Mouse (Mus musculus) CH12.LX (cell line): ENCODE measurements at regions not wholly inside any gene's neighbourhood (a gene's known extent, or its start where the extent isn't known, plus 50 kb on each side); places are given as distances from the start of the nearest gene placed in this dataset.

Experiments used
- DNase-seq: peaks from one replicate; pipeline ENCODE4 v3.0.0-alpha.2; 2013; ENCODE audit errors: extremely low read depth
- H3K27ac ChIP-seq: 2 replicates; pipeline ENCODE4 v1.5.1; 2012; ENCODE audit warnings: low read depth, mild to moderate bottlenecking, control low read depth, moderate library complexity; ENCODE audit not compliant: insufficient read depth
- H3K27me3 ChIP-seq: replicated peaks from 2 replicates; pipeline ENCODE3; 2012; ENCODE audit warnings: inconsistent platforms
- H3K36me3 ChIP-seq, 2 experiments: replicated peaks in 1 of 2; 2 replicates each; pipeline versions ENCODE3 to v1.6.1; 2012; ENCODE audit warnings: inconsistent platforms in 1 of 2, low read length in 1 of 2, mild to moderate bottlenecking in 1 of 2, mixed read lengths in 1 of 2, moderate library complexity in 1 of 2; ENCODE audit not compliant: control insufficient read depth in 1 of 2, insufficient read depth in 1 of 2
- H3K4me1 ChIP-seq, 2 experiments: 2 replicates each; pipeline ENCODE4 v1.6.1; 2012; ENCODE audit warnings: inconsistent platforms in 1 of 2, moderate library complexity in 1 of 2; ENCODE audit not compliant: insufficient read depth in 2 of 2, control insufficient read depth in 1 of 2
- H3K4me2 ChIP-seq: 2 replicates; pipeline ENCODE4 v1.6.1; 2012; ENCODE audit warnings: low read depth, mild to moderate bottlenecking, control low read depth; ENCODE audit not compliant: poor library complexity, insufficient read depth, severe bottlenecking
- H3K4me3 ChIP-seq, 3 experiments: fragments of 150-350 bp in 1 of 3; sonication (generic) in 1 of 3; replicated peaks in 1 of 3; 2 replicates each; pipeline versions ENCODE3 to v1.5.1; 2011 to 2012; ENCODE audit warnings: low read depth in 2 of 3, low read length in 2 of 3, mild to moderate bottlenecking in 2 of 3, moderate library complexity in 2 of 3, control low read depth in 1 of 3, improper control_type of control experiment in 1 of 3, inconsistent platforms in 1 of 3, mixed read lengths in 1 of 3; ENCODE audit not compliant: poor library complexity in 1 of 3
- H3K79me2 ChIP-seq: replicated peaks from 2 replicates; pipeline ENCODE4 v1.6.1; 2012; ENCODE audit warnings: mild to moderate bottlenecking, moderate library complexity; ENCODE audit not compliant: control insufficient read depth, poor library complexity, insufficient read depth, severe bottlenecking; ENCODE audit errors: extremely low read depth
- H3K9ac ChIP-seq: 2 replicates; pipeline ENCODE4 v1.6.1; 2012; ENCODE audit warnings: low read depth, mild to moderate bottlenecking, control low read depth, moderate library complexity; ENCODE audit not compliant: insufficient read depth
- H3K9me3 ChIP-seq: replicated peaks from 2 replicates; pipeline ENCODE3; 2012; ENCODE audit warnings: low read length, inconsistent platforms, mixed read lengths
- BHLHE40 ChIP-seq: IDR thresholded peaks from 2 replicates; pipeline ENCODE4 v1.6.1; 2011; ENCODE audit warnings: mild to moderate bottlenecking, low read depth, low read length, improper control_type of control experiment
- CTCF ChIP-seq, 2 experiments: IDR thresholded peaks in 1 of 2; conservative IDR thresholded peaks in 1 of 2; 2 replicates each; pipeline ENCODE4 v1.5.1; 2011 to 2012; ENCODE audit warnings: low read depth in 2 of 2, low read length in 2 of 2, improper control_type of control experiment in 1 of 2, inconsistent platforms in 1 of 2, mild to moderate bottlenecking in 1 of 2, moderate library complexity in 1 of 2
- ELF1 ChIP-seq: IDR thresholded peaks from 2 replicates; pipeline ENCODE4 v1.6.1; 2014; ENCODE audit warnings: low read depth, mild to moderate bottlenecking, inconsistent platforms, low read length, improper control_type of control experiment
- GABPA ChIP-seq: IDR thresholded peaks from 2 replicates; pipeline ENCODE4 v1.6.1; 2012; ENCODE audit warnings: low read depth, low read length, improper control_type of control experiment, inconsistent platforms; ENCODE audit not compliant: insufficient replicate concordance
- JUN ChIP-seq: IDR thresholded peaks from 2 replicates; pipeline ENCODE4 v1.6.1; 2011; ENCODE audit warnings: low read depth, mild to moderate bottlenecking, low read length, improper control_type of control experiment, moderate library complexity; ENCODE audit not compliant: insufficient read depth
- MAFK ChIP-seq: IDR thresholded peaks from 2 replicates; pipeline ENCODE4 v1.6.1; 2011; ENCODE audit warnings: low read length, improper control_type of control experiment; ENCODE audit not compliant: insufficient replicate concordance
- MAX ChIP-seq: IDR thresholded peaks from 2 replicates; pipeline ENCODE4 v1.6.1; 2011; ENCODE audit warnings: low read length, improper control_type of control experiment
- MAZ ChIP-seq: IDR thresholded peaks from 2 replicates; pipeline ENCODE4 v1.6.1; 2012; ENCODE audit warnings: low read depth, mild to moderate bottlenecking, inconsistent platforms, low read length, improper control_type of control experiment, moderate library complexity
- MYC ChIP-seq: IDR thresholded peaks from 2 replicates; pipeline ENCODE4 v1.6.1; 2011; ENCODE audit warnings: low read depth, mild to moderate bottlenecking, improper control_type of control experiment, low read length
- NELFE ChIP-seq: IDR thresholded peaks from 2 replicates; pipeline ENCODE4 v1.6.1; 2011; ENCODE audit warnings: low read depth, low read length, improper control_type of control experiment
- NRF1 ChIP-seq: IDR thresholded peaks from 2 replicates; pipeline ENCODE4 v1.6.1; 2014; ENCODE audit warnings: low read depth, mild to moderate bottlenecking, inconsistent platforms, low read length, improper control_type of control experiment, moderate library complexity
- PAX5 ChIP-seq: IDR thresholded peaks from 2 replicates; pipeline ENCODE4 v1.6.1; 2012; ENCODE audit warnings: low read length, inconsistent platforms, mixed read lengths
- POLR2A ChIP-seq: IDR thresholded peaks from 2 replicates; pipeline ENCODE4 v1.6.1; 2011; ENCODE audit warnings: low read depth, mild to moderate bottlenecking, improper control_type of control experiment, low read length
- RAD21 ChIP-seq: IDR thresholded peaks from 2 replicates; pipeline ENCODE4 v1.6.1; 2011; ENCODE audit warnings: low read depth, mild to moderate bottlenecking, low read length, improper control_type of control experiment, moderate library complexity
- RCOR1 ChIP-seq: conservative IDR thresholded peaks from 2 replicates; pipeline ENCODE4 v1.6.1; 2012; ENCODE audit warnings: low read depth, mild to moderate bottlenecking, inconsistent platforms, low read length, improper control_type of control experiment
- SMC3 ChIP-seq: IDR thresholded peaks from 2 replicates; pipeline ENCODE4 v1.6.1; 2011; ENCODE audit warnings: low read depth, low read length, improper control_type of control experiment
- TBP ChIP-seq: conservative IDR thresholded peaks from 2 replicates; pipeline ENCODE4 v1.6.1; 2011; ENCODE audit warnings: low read depth, low read length, improper control_type of control experiment
- UBTF ChIP-seq: IDR thresholded peaks from 2 replicates; pipeline ENCODE4 v1.6.1; 2012; ENCODE audit warnings: low read depth, mild to moderate bottlenecking, inconsistent platforms, low read length, improper control_type of control experiment, moderate library complexity
- USF2 ChIP-seq: conservative IDR thresholded peaks from 2 replicates; pipeline ENCODE4 v1.6.1; 2011; ENCODE audit warnings: low read depth, low read length, improper control_type of control experiment
- ZKSCAN1 ChIP-seq: IDR thresholded peaks from 2 replicates; pipeline ENCODE4 v1.6.1; 2012; ENCODE audit warnings: low read depth, inconsistent platforms, low read length, improper control_type of control experiment, borderline replicate concordance
- ZMIZ1 ChIP-seq: IDR thresholded peaks from 2 replicates; pipeline ENCODE4 v1.6.1; 2012; ENCODE audit warnings: low read depth, mild to moderate bottlenecking, inconsistent platforms, low read length, improper control_type of control experiment
- ZNF384 ChIP-seq: IDR thresholded peaks from 2 replicates; pipeline ENCODE4 v1.6.1; 2012; ENCODE audit warnings: low read depth, low read length, improper control_type of control experiment, inconsistent platforms
- dilution Hi-C: fragments of 300-500 bp; cut with MboI; formaldehyde crosslinking; loops from 2 replicates; pipeline ENCODE4 v1.14.3; 2020; ENCODE audit warnings: low sequenced_read_pairs; ENCODE audit not compliant: extremely low pct_unique_long_range_greater_than_20kb, extremely low pct_ligation_motif_present
- in situ Hi-C: fragments of 300-500 bp; cut with MboI; formaldehyde crosslinking; loops from 3 replicates; pipeline ENCODE4 v1.14.3; 2019; ENCODE audit warnings: low sequenced_read_pairs, low pct_ligation_motif_present, low pct_unique_long_range_greater_than_20kb, mixed read lengths

DNA sequence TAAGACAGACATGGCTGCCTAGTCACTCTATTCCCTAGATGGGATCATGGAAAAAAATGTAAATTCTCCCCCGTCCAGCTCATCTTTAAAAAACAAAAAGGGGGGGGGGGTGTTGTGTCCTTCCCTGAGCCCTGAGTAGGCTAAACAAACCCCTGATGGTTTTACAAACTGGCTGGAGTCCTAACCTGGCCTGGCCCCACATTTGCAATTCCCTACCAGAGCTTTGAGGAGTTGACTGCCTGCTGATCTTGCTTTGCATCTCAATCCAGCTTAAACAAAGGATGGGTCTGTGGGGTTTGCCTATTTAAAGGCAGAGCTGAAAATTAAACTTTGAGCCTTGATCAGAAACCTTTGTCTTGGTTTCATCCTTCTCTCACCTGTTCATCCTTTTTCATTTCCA lies 873.3 kb downstream of the Bcl11a start:
- no peak for DNase-seq
- Histone ChIP-seq H3K9me3 (no peaks in the 10 kb centered on the region), H3K27ac (no peak overlapping the region), H3K9ac (no peak overlapping the region), H3K27me3 (no peaks in the 10 kb centered on the region), H3K36me3 (no peaks in the 10 kb centered on the region), H3K4me1 (no peaks in the 10 kb centered on the region), H3K79me2 (no peaks in the 10 kb centered on the region), H3K4me3 (no peak overlapping the region), H3K4me2 (no peak overlapping the region)
- in situ Hi-C loops (no loop called here), dilution Hi-C loops (no loop called here)
- no peak for TF ChIP-seq MAX
- no peak for TF ChIP-seq GABPA
- no peak for TF ChIP-seq ZKSCAN1
- TF ChIP-seq ELF1, result no peak
- TF ChIP-seq MAFK, result no peak

- Histone ChIP-seq H3K9ac (no peak overlapping the region), H3K27ac (no peak overlapping the region), H3K27me3 (no peaks in the 10 kb centered on the region), H3K4me1 (no peaks in the 10 kb centered on the region), H3K4me3 (no peak overlapping the region), H3K4me2 (no peak overlapping the region), H3K79me2 (no peaks in the 10 kb centered on the region), H3K36me3 (no peaks in the 10 kb centered on the region), H3K9me3 (no peaks in the 10 kb centered on the region)
- in situ Hi-C loops, result no loop called here
- DNase-seq, result no peak
- dilution Hi-C loops, result no loop called here
- no peak for TF ChIP-seq ZKSCAN1
- TF ChIP-seq TBP, result no peak
- no peak for TF ChIP-seq CTCF (conservative IDR thresholded peaks at IDR 0.05 in 1 of 2, IDR thresholded peaks at IDR 0.05 in 1 of 2; ENCODE audit: low read depth in 2 of 2, low read length in 2 of 2)
- no peak for TF ChIP-seq NRF1
- no peak for TF ChIP-seq ZNF384
- no peak for TF ChIP-seq SMC3
- no peak for TF ChIP-seq USF2
- TF ChIP-seq ELF1, result no peak
- no peak for TF ChIP-seq MAZ
- no peak for TF ChIP-seq PAX5
Measured at GRCm38 (mm10) chr11:24972359-24972758, 894.5 kb downstream of the Bcl11a start.

GRCm38 (mm10) chr11:24980193-24980665 lies 902.4 kb downstream of the Bcl11a start:
- Histone ChIP-seq H3K4me3 (no peak overlapping the region), H3K4me1 (no peaks in the 10 kb centered on the region), H3K9me3 (no peaks in the 10 kb centered on the region), H3K79me2 (no peaks in the 10 kb centered on the region), H3K27ac (no peak overlapping the region), H3K9ac (no peak overlapping the region), H3K4me2 (no peak overlapping the region), H3K36me3 (no peaks in the 10 kb centered on the region), H3K27me3 (no peaks in the 10 kb centered on the region)
- no peak for DNase-seq
- in situ Hi-C loops (no loop called here), dilution Hi-C loops (no loop called here)
- TF ChIP-seq POLR2A (no peak), NELFE (no peak), MYC (no peak), ZMIZ1 (no peak), RCOR1 (no peak), MAX (no peak), RAD21 (no peak), ZNF384 (no peak), UBTF (no peak), ELF1 (no peak), JUN (no peak), BHLHE40 (no peak)
